Mouse (Mus musculus): ENCODE data around the gene Raver1.

Raver1 gene

GRCm38 (mm10) chr9:21091707-21092320 lies at the start of gene Raver1, which contains the start of gene Gm38431:
TSS of gene Raver1 (minus strand) at chr9:21092008.
TSS of gene Gm38431 (minus strand) at chr9:21091997.
- DNase-seq (ENCODE audit: low read depth, low spot score), result peak; percentile 99

GRCm38 (mm10) chr9:21138386-21138785 lies 46.6 kb upstream of the Raver1 start:
- DNase-seq (ENCODE audit: low read depth, low spot score), result no peak

DNA sequence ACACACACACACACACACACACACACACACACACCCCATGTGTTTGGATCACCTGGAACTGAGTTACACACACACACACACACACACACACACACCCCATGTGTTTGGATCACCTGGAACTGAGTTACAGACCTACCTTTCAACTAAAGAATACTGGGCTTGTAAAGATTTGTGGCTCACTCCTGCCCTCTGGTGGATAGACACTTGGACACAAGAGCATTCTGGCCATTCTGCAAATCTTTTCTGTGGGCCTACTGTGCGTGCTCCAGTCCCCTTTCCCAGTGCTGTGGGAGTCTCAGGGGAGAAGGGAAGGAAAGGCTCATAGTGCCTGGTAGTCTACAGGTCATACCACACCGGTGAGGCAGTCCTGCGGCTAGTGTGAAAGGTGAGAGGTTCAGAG lies 45.4 kb upstream of the Raver1 start:
- DNase-seq (ENCODE audit: low read depth, low spot score), result peak; percentile 82

- DNase-seq (ENCODE audit: low read depth, low spot score), result no peak
Observed at GRCm38 (mm10) chr9:21136401-21136800, 44.6 kb upstream of the Raver1 start.

DNA sequence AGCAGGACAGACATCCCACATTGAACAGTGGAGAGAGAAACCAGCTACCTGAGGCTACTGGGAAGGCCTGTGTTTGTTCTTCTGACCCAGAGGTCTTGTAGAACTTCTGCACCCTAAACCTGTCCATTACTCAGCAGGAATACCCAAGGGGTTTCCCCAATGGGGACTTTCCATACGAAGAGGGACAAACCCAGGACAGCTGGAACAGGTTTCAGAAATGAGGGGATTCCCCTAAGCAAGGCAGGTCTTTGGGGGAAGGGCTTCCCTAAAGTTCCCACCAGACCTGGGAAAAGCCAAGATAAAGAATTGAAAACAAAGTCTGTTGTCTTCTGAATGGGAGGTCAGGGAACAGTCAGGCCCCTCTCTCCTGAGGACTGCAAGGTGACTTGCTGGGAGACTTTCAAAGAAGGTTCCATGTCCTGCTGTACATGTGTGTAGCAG lies 44.2 kb upstream of the Raver1 start:
- DNase-seq (ENCODE audit: low read depth, low spot score), result no peak

DNA sequence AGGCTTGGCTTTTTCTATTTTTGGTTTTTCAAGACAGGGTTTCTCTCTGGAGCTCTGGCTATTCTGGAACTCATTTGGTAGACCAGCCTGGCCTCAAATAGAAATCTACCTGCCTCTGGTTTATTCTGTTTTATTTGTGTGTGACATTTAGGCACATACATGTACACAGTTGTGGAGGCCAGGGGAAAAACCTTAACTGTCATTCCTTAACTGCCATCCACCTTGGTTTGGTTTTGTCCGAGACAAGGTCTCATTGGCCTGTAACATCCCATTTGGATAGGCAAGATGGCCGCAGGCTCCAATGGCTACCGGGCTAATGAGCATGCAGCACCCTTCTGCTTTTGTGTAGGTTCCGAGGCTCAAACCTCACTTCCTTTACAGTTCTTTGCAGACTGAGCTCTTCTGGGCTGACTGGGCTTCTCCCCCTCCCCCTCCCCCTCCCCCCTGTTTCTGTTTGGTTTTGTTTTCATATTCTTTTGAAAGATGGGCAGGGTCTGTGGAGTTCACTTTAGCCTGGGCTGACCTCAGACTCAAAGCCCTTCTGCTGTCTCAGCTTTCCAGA lies 43.6 kb upstream of the Raver1 start:
- no peak for DNase-seq (ENCODE audit: low read depth, low spot score)

DNA sequence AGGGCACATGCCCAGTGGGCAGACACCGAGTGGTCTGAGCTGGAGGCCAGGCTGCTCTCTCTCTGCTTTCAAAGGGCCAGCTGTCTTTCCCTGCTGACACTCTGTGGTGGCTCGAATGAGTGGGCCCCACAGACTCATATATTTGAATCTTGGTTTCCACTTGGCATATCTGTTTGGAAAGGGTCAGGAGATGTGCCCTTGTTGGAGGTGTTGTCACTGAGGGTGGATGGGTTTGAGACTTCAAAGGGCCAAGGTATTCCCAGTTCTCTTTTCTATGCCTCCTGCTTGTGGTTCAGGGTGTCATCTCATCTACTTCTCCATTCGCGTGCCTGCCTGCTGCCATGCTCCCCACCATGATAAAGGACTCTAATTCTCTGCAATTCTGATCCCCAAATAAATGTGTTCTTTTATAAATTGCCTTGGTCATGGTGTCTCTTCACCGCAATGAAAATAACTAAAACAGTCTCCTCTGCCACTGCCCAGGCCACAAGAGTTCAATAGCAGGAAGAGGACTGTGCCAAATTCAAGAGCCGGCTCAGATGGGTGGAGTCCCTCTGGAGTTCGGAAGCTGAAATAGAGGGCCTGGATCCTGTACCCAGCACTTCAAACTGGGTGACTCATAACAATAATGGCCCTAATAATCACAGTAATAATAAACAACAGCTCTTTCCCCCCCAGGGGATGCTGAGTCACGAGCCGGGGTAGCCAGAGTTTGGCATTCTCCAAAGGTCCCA lies 43.0 kb upstream of the Raver1 start:
- DNase-seq (ENCODE audit: low read depth, low spot score), result no peak

DNA sequence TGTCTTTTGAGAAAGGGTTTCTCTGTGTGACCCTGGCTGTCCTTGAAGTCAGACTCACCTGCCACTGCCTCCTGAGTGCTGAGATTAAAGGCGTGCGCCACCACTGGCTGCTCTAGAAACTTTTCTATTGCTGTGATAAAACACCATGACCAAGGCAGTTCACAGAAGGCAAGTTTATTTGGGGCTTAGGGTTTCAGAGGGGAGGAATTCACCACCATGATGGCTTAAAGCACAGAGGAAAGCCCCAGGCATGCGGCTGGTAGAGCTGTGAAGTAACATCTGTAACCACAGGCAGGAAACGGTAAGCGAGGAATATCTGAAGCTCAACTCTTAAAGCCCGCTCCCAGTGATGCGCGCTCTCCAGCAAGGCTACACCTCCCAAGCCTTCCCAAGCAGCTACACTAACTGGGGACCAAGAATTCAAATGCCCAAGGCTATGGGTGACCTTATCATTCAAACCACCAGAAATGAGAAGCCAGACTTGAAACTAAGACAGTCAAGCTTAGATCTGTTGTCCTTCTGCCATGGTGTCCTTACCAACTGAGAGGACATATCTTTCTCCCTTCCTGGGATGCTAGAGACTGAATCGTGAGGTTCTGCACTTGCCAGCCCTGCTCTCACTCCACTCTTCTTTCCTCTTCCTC lies 41.4 kb upstream of the Raver1 start:
- no peak for DNase-seq (ENCODE audit: low read depth, low spot score)

- peak; percentile 45 for DNase-seq (ENCODE audit: low read depth, low spot score)
Observed at GRCm38 (mm10) chr9:21132102-21132775, 40.4 kb upstream of the Raver1 start.

DNA sequence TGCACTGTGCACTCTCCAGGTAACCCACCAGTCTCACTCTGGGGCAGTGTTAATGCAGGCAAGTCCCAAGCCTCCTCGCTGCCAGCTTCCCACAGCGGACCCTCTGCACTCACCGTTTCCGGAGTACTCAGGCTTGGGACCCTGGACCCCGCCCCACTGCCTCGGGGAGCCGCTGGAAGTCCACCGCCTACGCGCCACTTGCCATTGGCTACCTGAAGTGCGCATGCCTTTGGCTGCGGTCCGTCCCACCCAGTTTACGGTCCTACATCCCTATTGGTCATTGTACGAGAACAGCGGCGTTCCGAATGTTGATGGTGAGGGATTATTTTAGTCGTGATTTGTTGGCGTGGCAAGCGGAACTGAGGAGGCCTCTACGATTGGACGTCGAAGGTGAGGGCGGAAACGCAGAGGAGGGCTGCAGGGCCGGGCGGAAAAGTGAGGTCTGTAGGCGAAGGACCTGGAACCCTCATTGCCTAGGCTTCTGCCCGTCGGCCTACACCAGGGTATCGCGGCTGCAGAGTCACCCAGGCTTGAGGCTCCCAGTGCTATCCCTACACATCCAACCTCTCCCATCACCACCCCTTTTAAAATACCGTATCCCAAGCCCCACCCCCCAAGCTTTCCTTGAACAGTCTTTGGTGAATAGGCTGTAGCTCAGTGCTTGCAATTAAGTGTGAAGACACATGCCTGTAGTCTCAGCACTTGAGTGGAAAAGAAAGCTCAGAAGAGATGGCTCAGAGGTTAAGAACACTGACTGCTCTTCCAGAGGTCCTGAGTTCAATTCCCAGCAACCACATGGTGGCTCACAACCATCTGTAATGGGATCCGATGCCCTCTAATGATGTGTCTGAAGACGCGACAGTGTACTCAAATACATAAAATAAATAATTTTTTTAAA lies 39.5 kb upstream of the Raver1 start, which contains the start of gene Tyk2:
TSS of gene Tyk2 (minus strand) at position 185 of the 898 bp plus-strand sequence.
- DNase-seq (ENCODE audit: low read depth, low spot score), result peak; percentile 99

DNA sequence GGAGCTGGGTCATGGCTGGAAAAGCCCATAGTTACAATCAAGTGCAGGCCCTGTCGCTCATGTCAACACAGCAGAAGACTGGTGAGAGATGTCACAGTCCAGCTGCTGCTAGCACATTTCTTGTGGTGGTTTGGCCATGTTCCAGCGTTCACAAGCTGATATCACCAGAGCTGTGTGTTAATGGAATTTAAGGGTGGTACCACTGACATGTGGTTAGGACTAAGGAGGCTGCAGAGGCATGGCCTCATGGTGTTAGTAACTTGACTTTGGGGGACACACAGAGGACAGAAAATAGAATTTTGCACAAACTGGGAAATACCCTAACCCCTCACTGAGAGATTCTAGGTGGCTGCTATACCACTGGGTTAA lies 34.4 kb upstream of the Raver1 start:
- DNase-seq (ENCODE audit: low read depth, low spot score), result no peak

DNA sequence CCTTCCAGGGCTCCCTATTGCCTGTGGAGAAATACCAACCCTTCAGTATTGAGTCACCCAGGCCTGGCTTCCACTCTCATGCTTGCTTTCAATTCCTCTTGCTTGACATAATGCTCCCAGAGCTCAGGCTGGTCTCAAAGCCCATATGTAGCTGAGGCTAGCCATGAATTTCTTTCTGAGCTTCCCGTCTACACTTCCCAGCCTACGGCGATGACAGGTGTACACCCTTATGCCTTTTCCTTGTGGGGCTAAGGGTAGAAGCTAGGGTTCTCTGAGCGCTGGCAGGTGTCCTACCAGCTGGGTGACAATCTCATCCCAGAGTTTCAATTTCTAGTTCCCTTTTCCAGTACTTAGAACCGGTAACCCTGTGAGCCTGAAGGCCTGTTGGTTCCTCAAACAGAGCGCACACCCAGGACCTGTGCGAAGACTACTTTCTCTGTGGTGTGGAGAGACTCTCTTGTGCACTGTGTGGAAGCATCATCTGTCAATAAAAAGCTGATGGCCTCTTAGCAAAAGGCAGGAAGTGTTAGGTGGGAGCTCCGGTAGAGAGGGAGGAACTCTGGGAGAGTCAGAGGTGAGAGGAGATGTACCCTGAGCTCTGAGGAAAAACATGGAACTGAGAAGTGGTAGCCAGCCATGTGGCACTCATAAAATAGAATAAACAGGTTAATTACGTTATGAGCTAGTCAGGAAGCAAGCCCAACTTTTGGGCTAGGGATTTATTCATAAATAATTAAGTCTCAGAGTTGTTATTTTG lies 33.9 kb upstream of the Raver1 start:
- DNase-seq (ENCODE audit: low read depth, low spot score), result no peak

GRCm38 (mm10) chr9:21124837-21125236 lies 33.0 kb upstream of the Raver1 start:
- no peak for DNase-seq (ENCODE audit: low read depth, low spot score)

DNA sequence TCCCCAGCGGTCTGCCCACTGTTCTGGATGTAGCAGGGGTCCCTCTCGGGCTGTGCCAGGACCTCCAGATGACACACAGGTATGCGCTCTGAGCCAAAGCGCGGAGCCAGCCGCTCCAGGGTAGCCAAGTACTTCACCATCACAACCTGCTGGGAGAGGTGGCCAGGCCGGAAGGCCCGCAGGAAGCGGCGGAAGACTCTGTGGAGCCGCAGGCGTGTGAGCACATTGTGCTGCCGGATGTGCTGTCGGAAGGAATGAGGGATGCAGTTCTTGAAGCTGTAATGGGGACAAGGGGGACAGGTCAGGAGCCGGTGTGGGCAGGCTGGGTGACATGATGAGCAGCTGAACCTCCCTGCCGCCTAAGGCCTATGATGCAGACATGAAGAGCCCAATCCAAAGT lies 29.7 kb upstream of the Raver1 start:
- peak; percentile 39 for DNase-seq (ENCODE audit: low read depth, low spot score)

DNA sequence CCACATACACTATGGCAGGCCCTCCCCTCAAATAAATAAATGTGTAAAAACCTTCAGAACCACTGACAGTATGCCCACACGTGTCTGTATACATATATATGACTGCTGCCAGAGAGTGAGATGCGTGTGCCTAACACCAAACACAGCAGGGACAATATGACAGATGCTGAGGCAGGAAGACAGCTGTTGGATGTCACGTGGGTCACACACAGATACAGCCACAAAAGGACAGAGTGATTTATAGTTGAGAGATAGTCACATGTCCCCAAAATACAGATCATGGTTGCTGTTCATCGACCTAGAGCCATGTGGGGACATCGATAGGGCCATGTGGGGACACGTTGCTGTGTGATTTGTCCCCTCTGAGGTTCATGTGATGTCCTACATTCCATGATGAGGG lies 25.3 kb upstream of the Raver1 start:
- no peak for DNase-seq (ENCODE audit: low read depth, low spot score)

GRCm38 (mm10) chr9:21115105-21115504 lies 23.3 kb upstream of the Raver1 start:
- no peak for DNase-seq (ENCODE audit: low read depth, low spot score)

DNA sequence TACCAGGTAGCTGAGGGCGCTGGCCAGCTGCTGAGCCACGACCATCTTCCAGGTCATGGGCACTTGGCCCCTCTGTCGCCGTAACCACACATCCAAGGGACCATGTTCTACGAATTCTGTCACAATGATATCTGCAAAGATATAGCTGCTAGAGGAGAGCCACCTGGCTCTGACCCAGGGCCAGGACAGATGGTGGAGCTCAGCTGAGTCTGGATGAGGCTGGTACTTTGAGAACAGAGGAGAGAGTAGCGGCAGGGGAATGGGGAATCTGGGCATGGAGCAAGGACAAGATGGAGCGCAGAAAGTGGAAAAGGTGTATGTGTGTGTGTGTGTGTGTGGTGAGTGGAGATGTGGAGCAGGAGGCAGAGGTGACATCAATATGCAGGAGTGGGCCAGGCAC lies 22.4 kb upstream of the Raver1 start:
- no peak for DNase-seq (ENCODE audit: low read depth, low spot score)

DNA sequence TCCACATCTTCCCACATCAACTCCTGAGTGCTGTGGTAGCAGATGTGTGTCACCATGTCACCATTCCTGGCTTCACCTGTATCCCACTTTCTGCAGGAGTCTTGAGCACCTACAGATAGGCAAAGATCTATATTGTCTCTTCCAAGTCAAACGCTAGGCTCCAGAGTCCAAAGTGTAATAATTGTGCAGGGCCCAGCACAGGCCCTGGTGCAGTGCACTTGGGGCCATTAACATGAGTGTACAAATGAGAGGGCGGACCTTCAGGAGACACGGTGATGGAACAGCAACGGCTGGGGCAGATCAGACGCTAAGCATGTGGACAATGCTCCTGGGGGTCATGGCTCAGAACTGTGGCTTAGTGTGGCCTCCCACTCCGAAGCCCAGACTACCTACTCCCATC lies 21.9 kb upstream of the Raver1 start:
- DNase-seq (ENCODE audit: low read depth, low spot score), result no peak

DNA sequence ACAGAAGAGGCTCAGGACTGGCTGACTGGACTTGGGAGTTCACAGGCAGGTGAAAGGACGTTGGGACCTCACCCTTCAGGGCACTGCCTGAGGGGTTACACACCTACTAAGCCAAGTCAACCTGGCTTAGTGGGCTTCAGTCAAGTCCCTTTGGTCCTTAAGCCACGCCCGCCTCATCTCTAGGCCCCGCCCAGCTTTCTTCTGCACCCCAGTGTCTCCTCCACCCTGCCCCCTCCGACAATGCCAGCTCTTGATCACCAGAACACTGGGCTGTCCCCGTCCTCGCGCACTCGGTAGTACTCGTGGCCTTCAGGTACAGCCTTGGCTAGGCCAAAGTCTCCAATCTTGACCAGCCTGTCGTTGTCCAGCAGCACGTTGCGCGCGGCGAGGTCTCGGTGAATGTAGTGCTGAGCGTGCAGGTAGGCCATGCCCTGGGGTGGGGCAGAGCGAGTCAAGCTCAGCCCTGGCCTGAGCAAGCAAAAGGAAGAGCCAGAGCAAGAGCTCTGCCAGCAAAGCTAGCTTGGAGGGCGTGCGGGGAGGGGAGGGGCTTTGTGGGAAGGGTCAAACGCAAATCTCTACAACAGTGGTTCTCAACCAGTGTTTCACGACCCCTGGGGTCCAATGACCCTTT lies 15.9 kb upstream of the Raver1 start:
- DNase-seq (ENCODE audit: low read depth, low spot score), result no peak

Measured in ZHBTc4 (cell line).